Mouse (Mus musculus) ES-E14 (cell line): ENCODE data around the gene Tbc1d32. TPM values are rescaled to one million over a fixed set of nuclear protein-coding genes. Genes with fewer than 3 reads are reported as not detected.

Source experiments
- DNase-seq: peaks from one replicate; pipeline ENCODE4 v3.0.0-alpha.2; 2013; ENCODE audit warnings: low read depth, low spot score
- H3K27ac ChIP-seq: 2 replicates; pipeline ENCODE4 v1.5.1; 2012; ENCODE audit warnings: low read depth, mild to moderate bottlenecking, low read length, moderate library complexity, mixed read lengths; ENCODE audit not compliant: poor library complexity, insufficient read depth, severe bottlenecking
- H3K36me3 ChIP-seq: 2 replicates; pipeline ENCODE4 v1.6.1; 2012; ENCODE audit warnings: mild to moderate bottlenecking, low read length, moderate library complexity, mixed read lengths; ENCODE audit not compliant: control insufficient read depth, poor library complexity, insufficient read depth, severe bottlenecking
- H3K4me1 ChIP-seq, 2 experiments: fragments of 150-350 bp in 1 of 2; sonication (generic) in 1 of 2; 2 replicates each; pipeline ENCODE4 v1.6.1; 2012; ENCODE audit warnings: low read length in 2 of 2, mild to moderate bottlenecking in 1 of 2, mixed read lengths in 1 of 2; ENCODE audit not compliant: control insufficient read depth in 2 of 2, insufficient read depth in 2 of 2, poor library complexity in 1 of 2
- H3K4me3 ChIP-seq, 2 experiments: fragments of 150-350 bp in 1 of 2; sonication (generic) in 1 of 2; 2 replicates each; pipeline ENCODE4 v1.5.1; 2012; ENCODE audit warnings: low read length in 2 of 2, low read depth in 1 of 2, mild to moderate bottlenecking in 1 of 2, mixed read lengths in 1 of 2; ENCODE audit not compliant: insufficient read depth in 1 of 2, poor library complexity in 1 of 2, severe bottlenecking in 1 of 2
- H3K9ac ChIP-seq: 2 replicates; pipeline ENCODE4 v1.6.1; 2012; ENCODE audit warnings: low read depth, mild to moderate bottlenecking, low read length, mixed read lengths; ENCODE audit not compliant: poor library complexity, insufficient read depth, severe bottlenecking
- H3K9me3 ChIP-seq: fragments of 150-350 bp; sonication (generic); 2 replicates; pipeline ENCODE4 v1.6.1; 2012; ENCODE audit warnings: low read depth, mild to moderate bottlenecking, low read length; ENCODE audit not compliant: control insufficient read depth, insufficient read depth
- CHD2 ChIP-seq: IDR thresholded peaks from 2 replicates; pipeline ENCODE4 v1.6.1; 2014; ENCODE audit warnings: mild to moderate bottlenecking, low read depth, low read length, inconsistent platforms
- HCFC1 ChIP-seq: IDR thresholded peaks from 2 replicates; pipeline ENCODE4 v1.6.1; 2012; ENCODE audit warnings: low read length, inconsistent platforms, borderline replicate concordance; ENCODE audit not compliant: insufficient read depth
- MAFK ChIP-seq: IDR thresholded peaks from 2 replicates; pipeline ENCODE4 v1.6.1; 2014; ENCODE audit warnings: mild to moderate bottlenecking, low read depth, low read length, inconsistent platforms; ENCODE audit not compliant: insufficient read depth
- ZC3H11A ChIP-seq: IDR thresholded peaks from 2 replicates; pipeline ENCODE4 v1.6.1; 2012; ENCODE audit warnings: low read depth, mild to moderate bottlenecking, inconsistent platforms, low read length, borderline replicate concordance
- ZNF384 ChIP-seq: IDR thresholded peaks from 2 replicates; pipeline ENCODE4 v1.6.1; 2012; ENCODE audit warnings: low read depth, low read length, inconsistent platforms
- in situ Hi-C, 2 experiments: fragments of 600-800 bp; cut with MboI; formaldehyde crosslinking; loops; one replicate each; pipeline ENCODE4 v1.15.1; 2025; ENCODE audit warnings: low sequenced_read_pairs in 2 of 2, inconsistent platforms in 1 of 2; ENCODE audit not compliant: unreplicated experiment in 2 of 2
- total RNA-seq: library from RNA; depleted of rRNA; stranded (reverse); fragments of 300-350 nt; gene quantifications from 2 replicates; pipeline ENCODE4 v1.2.3, GENCODE M21; 2012

Tbc1d32 gene
- total RNA-seq, 1 experiment = 6.7 TPM

DNA sequence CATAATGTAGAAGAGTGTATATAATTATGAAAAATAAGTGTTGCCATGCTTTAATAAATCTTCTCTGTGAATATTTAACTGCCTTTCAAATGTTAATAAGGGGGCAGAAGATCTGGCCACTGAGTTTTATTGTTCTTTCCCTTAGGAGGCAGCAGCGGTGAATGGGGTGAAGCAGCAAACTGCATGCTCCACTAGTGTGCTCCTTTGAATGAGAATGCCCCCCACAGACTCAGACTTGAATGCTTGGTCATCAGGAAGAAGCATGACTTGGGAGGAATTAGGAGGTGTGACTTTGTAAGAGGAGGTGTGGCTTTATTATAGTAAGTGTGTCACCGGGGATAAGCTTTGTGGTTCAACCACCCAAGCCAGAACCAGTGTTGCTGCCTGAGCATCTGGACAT lies 69.7 kb downstream of the Tbc1d32 start:
- Histone ChIP-seq H3K4me3 (no peak overlapping the region), H3K4me1 (no peaks in the 10 kb centered on the region), H3K9me3 (no peaks in the 10 kb centered on the region), H3K27ac (no peak overlapping the region), H3K9ac (no peak overlapping the region), H3K36me3 (no peaks in the 10 kb centered on the region)
- TF ChIP-seq MAFK (peak; percentile 71), ZNF384 (no peak)
- DNase-seq = no peak
- in situ Hi-C loops = no loop called here

DNA sequence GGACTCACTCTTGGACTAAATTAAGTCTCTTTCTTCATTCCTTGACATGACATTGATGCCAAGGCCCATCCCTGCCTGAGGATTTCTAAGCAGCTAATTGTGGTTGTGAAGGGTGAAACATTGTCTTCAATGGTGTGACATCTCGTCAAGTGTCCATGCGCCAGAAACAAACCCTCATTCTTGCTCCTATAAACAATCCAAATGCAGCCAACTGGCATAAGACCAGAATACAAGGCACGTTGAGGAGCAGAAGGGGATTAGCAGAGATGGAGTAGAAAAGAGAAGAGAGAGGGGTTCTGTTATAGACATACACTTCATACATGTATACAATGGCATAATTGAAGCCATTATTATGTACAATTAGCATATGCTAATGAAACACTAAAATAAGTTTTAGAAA lies 70.3 kb downstream of the Tbc1d32 start:
- Histone ChIP-seq H3K36me3 (no peaks in the 10 kb centered on the region), H3K9ac (no peak overlapping the region), H3K4me1 (no peaks in the 10 kb centered on the region), H3K9me3 (no peaks in the 10 kb centered on the region), H3K4me3 (no peak overlapping the region), H3K27ac (no peak overlapping the region)
- no peak for DNase-seq
- TF ChIP-seq CHD2 (no peak), ZNF384 (no peak), HCFC1 (no peak), MAFK (no peak), ZC3H11A (no peak)
- in situ Hi-C loops = no loop called here

DNA sequence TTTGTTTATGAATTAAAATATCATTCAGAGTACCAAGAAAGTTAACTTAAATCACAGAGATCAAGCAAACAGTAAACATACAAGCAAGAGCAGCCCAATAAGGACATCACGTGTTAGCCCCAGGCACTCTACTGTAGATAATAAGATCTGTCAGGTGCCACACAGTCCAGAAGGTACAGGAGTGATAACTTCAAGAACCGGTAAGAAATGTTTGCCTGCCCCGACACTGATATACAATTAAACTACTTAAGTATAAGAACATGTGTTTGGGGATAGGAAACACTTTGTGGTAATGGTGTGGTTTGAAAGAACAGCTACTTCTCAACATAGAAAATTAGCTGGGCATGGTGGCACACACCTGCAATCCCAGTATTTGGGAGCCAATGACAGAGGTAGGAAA lies 71.5 kb downstream of the Tbc1d32 start:
- in situ Hi-C loops = no loop called here
- Histone ChIP-seq H3K9me3 (no peaks in the 10 kb centered on the region), H3K27ac (no peak overlapping the region), H3K4me3 (no peak overlapping the region), H3K9ac (no peak overlapping the region), H3K4me1 (no peaks in the 10 kb centered on the region), H3K36me3 (no peaks in the 10 kb centered on the region)
- DNase-seq = no peak
- TF ChIP-seq ZNF384 = no peak
- no peak for TF ChIP-seq CHD2
- TF ChIP-seq HCFC1 = no peak
- no peak for TF ChIP-seq MAFK

DNA sequence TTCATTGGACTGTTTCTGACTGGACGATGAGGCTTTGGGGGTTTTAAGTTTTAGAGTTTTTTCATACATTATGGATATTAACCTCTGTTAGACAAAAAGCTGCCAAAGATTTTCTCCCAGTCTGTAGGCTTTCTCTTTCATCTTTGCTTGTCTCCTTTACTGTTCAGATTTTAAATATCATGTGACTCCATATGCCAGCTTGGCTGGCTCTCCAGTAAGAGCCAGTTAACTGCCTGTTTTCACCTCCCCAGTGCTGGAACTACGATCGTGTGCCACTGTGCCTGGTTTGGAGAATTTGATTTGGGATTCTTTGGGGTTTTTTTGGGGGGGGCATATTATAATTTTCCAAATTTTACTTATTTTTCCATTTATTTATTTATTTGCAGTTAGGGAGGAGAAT lies 79.6 kb downstream of the Tbc1d32 start:
- no peak overlapping the region for H3K4me3 ChIP-seq
- TF ChIP-seq MAFK (no peak), CHD2 (no peak), ZC3H11A (no peak)
- in situ Hi-C loops = no loop called here
- no peak overlapping the region for H3K27ac ChIP-seq
- no peaks in the 10 kb centered on the region for H3K9me3 ChIP-seq
- no peaks in the 10 kb centered on the region for H3K4me1 ChIP-seq
- no peak overlapping the region for H3K9ac ChIP-seq
- no peak for DNase-seq
- no peaks in the 10 kb centered on the region for H3K36me3 ChIP-seq

DNA sequence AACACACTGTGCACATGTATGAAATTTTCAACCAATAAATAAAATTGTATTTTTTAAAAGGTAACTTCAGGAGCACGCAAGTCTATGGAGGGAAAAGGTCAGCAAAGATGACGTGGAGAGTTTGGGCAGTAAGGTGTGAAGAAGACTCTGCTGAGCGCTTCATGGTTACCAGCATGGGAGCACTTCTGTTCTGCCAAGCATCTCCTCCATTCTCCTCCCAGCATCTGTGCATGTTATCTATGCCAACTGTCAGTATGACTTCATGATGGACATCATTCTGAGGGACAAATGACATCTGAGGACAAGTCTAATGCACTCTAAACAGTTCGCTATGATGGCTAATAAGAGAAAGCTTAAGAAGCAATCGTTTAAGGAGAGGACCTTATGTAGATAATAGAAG lies 91.3 kb downstream of the Tbc1d32 start:
- TF ChIP-seq HCFC1 (no peak), ZC3H11A (no peak), CHD2 (no peak), ZNF384 (no peak), MAFK (no peak)
- Histone ChIP-seq H3K27ac (no peak overlapping the region), H3K4me3 (no peak overlapping the region), H3K4me1 (no peaks in the 10 kb centered on the region), H3K9ac (no peak overlapping the region), H3K9me3 (no peaks in the 10 kb centered on the region), H3K36me3 (no peaks in the 10 kb centered on the region)
- in situ Hi-C loops = no loop called here
- no peak for DNase-seq
